Mouse (Mus musculus) kidney, embryonic 15.5 days (tissue): ENCODE measurements around the gene Vps50. TPM values are rescaled to one million over a fixed set of nuclear protein-coding genes. Genes with fewer than 3 reads are reported as not detected.
"Not testable (repeated sequence)": the region's sequence is repeated elsewhere in the genome, so short reads cannot be mapped to it uniquely, and the experiment has no call there.

Experiments
- ATAC-seq: fragments of 200-750 bp; cut with Nextera tagmentation; replicated peaks from 2 replicates; pipeline ENCODE4 v1.8.0; 2017; ENCODE audit warnings: moderate TSS enrichment; ENCODE audit not compliant: low FRiP score
- H3K27ac ChIP-seq: fragments of 300-500 bp; sonication (generic); 2 replicates; pipeline ENCODE4 v1.5.1; 2015; ENCODE audit warnings: mild to moderate bottlenecking, inconsistent platforms
- H3K27me3 ChIP-seq: fragments of 300-500 bp; sonication (generic); 2 replicates; pipeline ENCODE4 v1.6.1; 2015; ENCODE audit warnings: inconsistent platforms
- H3K36me3 ChIP-seq: fragments of 300-500 bp; sonication (generic); 2 replicates; pipeline ENCODE4 v1.6.1; 2015; ENCODE audit warnings: inconsistent platforms
- H3K4me1 ChIP-seq: fragments of 300-500 bp; sonication (generic); 2 replicates; pipeline ENCODE4 v1.6.1; 2015; ENCODE audit warnings: inconsistent platforms
- H3K4me2 ChIP-seq: fragments of 300-500 bp; sonication (generic); 2 replicates; pipeline ENCODE4 v1.6.1; 2015; ENCODE audit warnings: moderate library complexity, mild to moderate bottlenecking, inconsistent platforms
- H3K4me3 ChIP-seq: fragments of 300-500 bp; sonication (generic); replicated peaks from 2 replicates; pipeline ENCODE4 v1.5.1; 2015; ENCODE audit warnings: mild to moderate bottlenecking, inconsistent platforms
- H3K9ac ChIP-seq: fragments of 300-500 bp; sonication (generic); 2 replicates; pipeline ENCODE4 v1.6.1; 2015; ENCODE audit warnings: mild to moderate bottlenecking, inconsistent platforms
- H3K9me3 ChIP-seq: fragments of 300-500 bp; sonication (generic); replicated peaks from 2 replicates; pipeline ENCODE4 v1.6.1; 2016; ENCODE audit warnings: inconsistent platforms
- whole genome bisulfite sequencing: fragments of 180-500 bp; shearing (Covaris S2); methylation state at CpG from one replicate; pipeline ENCODE4 v1.1.7; 2015; ENCODE audit warnings: mixed read lengths; 5-methylcytosine and 5-hydroxymethylcytosine counted together
- polyA plus RNA-seq: library from polyadenylated mRNA; unstranded; fragments of >200 nt; fragmentation: Nextera tagmentation; extraction: Ambion mirVana; gene quantifications from 2 replicates; pipeline ENCODE4 v1.2.1, GENCODE M21; 2015

Gene Vps50
- polyA plus RNA-seq, 1 experiment from 2014 or later = 31.8 TPM

DNA sequence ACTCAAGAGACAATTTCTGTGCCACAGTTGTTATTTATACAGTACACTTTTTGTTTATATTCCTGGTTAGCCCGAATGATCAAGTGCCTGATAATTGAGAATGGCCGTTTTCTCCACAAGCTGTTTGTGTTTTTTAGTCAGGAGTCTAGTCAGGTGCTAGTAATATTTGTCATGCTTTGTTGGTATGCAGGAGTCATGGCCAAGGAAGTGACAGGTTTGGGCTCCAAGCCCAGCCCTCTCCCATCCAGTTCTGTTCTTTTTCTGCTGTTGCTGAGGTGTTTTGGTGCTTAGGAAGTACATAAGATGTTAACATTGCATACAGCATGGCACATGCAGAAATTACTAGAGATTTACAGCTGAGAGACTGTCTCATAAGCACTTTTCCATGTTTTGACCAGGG is 41.3 kb downstream of the Vps50 start:
- 78% methylated on average over 2 of the region's 2 CpGs for WGBS

GRCm38 (mm10) chr6:3543862-3544261 is 45.7 kb downstream of the Vps50 start:
- WGBS = 78% methylated on average over 4 of the region's 4 CpGs
- Histone ChIP-seq H3K9ac (no peak overlapping the region), H3K36me3 (peaks cover 14% of the 10 kb centered on the region), H3K4me2 (no peak overlapping the region), H3K4me3 (no peak overlapping the region), H3K4me1 (no peaks in the 10 kb centered on the region), H3K27ac (no peak overlapping the region), H3K9me3 (no peaks in the 10 kb centered on the region), H3K27me3 (no peaks in the 10 kb centered on the region)
- ATAC-seq = no peak

More for the DNA sequence above, 41.3 kb downstream of the Vps50 start:
- H3K4me3 ChIP-seq = no peak overlapping the region
- H3K27me3 ChIP-seq = no peaks in the 10 kb centered on the region
- H3K9me3 ChIP-seq = no peaks in the 10 kb centered on the region
- no peak for ATAC-seq
- H3K9ac ChIP-seq = no peak overlapping the region
- no peak overlapping the region for H3K4me2 ChIP-seq
- H3K27ac ChIP-seq = no peak overlapping the region
- no peaks in the 10 kb centered on the region for H3K4me1 ChIP-seq
- H3K36me3 ChIP-seq = peaks cover 8% of the 10 kb centered on the region; the same call in 1 of the 2 replicates

- 72% methylated on average over 1 of the region's 1 CpGs for WGBS
- Histone ChIP-seq H3K9ac (no peak overlapping the region), H3K9me3 (no peaks in the 10 kb centered on the region), H3K36me3 (peaks cover 14% of the 10 kb centered on the region), H3K27ac (no peak overlapping the region), H3K4me1 (no peaks in the 10 kb centered on the region), H3K4me2 (no peak overlapping the region), H3K27me3 (no peaks in the 10 kb centered on the region), H3K4me3 (no peak overlapping the region)
- no peak for ATAC-seq
These were observed 46.8 kb downstream of the Vps50 start for GRCm38 (mm10) chr6:3544970-3545369.

- Histone ChIP-seq H3K36me3 (peaks cover 16% of the 10 kb centered on the region), H3K4me2 (no peak overlapping the region), H3K9ac (no peak overlapping the region), H3K4me1 (no peaks in the 10 kb centered on the region), H3K4me3 (no peak overlapping the region), H3K27ac (no peak overlapping the region), H3K27me3 (no peaks in the 10 kb centered on the region), H3K9me3 (no peaks in the 10 kb centered on the region)
- 77% methylated on average over 3 of the region's 3 CpGs for WGBS
- no peak for ATAC-seq
These were observed 50.8 kb downstream of the Vps50 start for GRCm38 (mm10) chr6:3548959-3549358.

DNA sequence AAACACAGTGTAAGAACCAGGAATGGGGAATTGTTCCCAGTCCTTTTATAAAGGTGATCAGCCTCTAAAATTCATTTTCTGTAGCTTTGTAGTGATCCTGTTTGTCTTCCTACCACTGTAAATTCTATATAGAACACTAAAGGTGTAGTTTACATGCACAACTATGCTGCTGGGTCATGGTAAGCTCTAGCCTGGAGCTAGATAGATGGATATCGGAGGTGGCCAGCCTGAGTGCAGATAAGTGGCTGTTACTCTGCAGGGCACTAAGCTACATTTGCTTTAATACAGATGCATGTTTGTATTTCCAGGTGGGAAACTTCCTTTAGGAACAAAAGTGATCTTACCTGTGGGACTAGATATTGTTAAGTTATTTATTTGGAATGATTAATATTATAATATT is 51.8 kb downstream of the Vps50 start:
- Histone ChIP-seq H3K4me3 (no peak overlapping the region), H3K27ac (no peak overlapping the region), H3K4me1 (no peaks in the 10 kb centered on the region), H3K9me3 (no peaks in the 10 kb centered on the region), H3K4me2 (no peak overlapping the region), H3K27me3 (no peaks in the 10 kb centered on the region), H3K36me3 (peaks cover 16% of the 10 kb centered on the region), H3K9ac (no peak overlapping the region)
- 94% methylated on average over 1 of the region's 1 CpGs for WGBS
- no peak for ATAC-seq

DNA sequence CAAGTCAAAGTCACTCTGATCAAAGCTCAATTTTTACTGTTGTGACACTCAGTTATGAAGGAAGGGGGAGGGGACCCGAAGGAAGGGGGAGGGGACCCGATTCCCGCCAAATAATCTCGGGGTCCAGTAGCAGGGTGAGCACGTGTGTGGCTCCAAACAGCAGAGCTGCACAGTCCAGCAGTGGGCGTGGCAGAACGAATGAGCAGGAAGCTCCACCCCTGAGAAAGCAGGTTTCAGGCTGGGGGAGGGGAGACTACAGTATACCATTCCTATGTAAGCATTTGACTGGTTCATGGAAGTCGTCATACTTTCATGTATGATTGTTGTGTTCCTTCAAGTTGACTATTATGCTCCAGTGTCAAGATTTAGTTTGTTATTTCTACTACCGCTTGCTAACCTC is 54.5 kb downstream of the Vps50 start:
- not testable (repeated sequence) for H3K9ac ChIP-seq, H3K27me3 ChIP-seq, H3K4me3 ChIP-seq, H3K36me3 ChIP-seq, H3K27ac ChIP-seq, ATAC-seq, H3K4me2 ChIP-seq, H3K4me1 ChIP-seq, H3K9me3 ChIP-seq
- WGBS = 83% methylated on average over 9 of the region's 9 CpGs

DNA sequence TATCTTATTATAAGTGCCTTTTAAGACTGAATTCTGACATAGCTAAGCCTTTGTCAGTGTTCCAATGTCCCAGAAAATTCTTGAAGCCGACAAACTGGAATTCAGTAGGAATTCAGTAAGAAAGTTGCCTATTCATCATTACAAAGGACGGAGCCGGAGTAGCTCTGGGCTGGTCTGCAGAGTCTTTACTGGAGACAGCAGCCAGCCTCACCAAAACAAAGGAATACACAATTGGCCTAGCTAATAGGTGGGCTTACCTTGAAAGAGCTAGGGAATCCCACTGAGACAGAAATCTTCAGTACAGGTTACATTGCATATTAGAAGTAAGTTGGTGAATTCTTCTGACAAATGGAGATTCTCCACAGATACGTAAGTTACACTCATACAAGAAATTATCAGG is 59.0 kb downstream of the Vps50 start:
- no peak overlapping the region for H3K4me3 ChIP-seq
- 88% methylated on average over 4 of the region's 4 CpGs for WGBS
- 0 out of 2 replicates have a peak, but pooled peaks cover 5% of the 10 kb centered on the region for H3K36me3 ChIP-seq
- ATAC-seq = no peak
- H3K27me3 ChIP-seq = no peaks in the 10 kb centered on the region
- H3K4me2 ChIP-seq = no peak overlapping the region
- H3K4me1 ChIP-seq = no peaks in the 10 kb centered on the region
- no peak overlapping the region for H3K27ac ChIP-seq
- H3K9ac ChIP-seq = no peak overlapping the region
- H3K9me3 ChIP-seq = no peaks in the 10 kb centered on the region

GRCm38 (mm10) chr6:3560009-3560408 is 61.8 kb downstream of the Vps50 start:
- no peak overlapping the region for H3K4me3 ChIP-seq
- H3K9me3 ChIP-seq = no peaks in the 10 kb centered on the region
- H3K27ac ChIP-seq = no peak overlapping the region
- no peak for ATAC-seq
- no peaks in the 10 kb centered on the region for H3K36me3 ChIP-seq
- no peaks in the 10 kb centered on the region for H3K4me1 ChIP-seq
- WGBS = 64% methylated on average over 5 of the region's 5 CpGs
- H3K9ac ChIP-seq = no peak overlapping the region
- H3K27me3 ChIP-seq = no peaks in the 10 kb centered on the region
- no peak overlapping the region for H3K4me2 ChIP-seq

DNA sequence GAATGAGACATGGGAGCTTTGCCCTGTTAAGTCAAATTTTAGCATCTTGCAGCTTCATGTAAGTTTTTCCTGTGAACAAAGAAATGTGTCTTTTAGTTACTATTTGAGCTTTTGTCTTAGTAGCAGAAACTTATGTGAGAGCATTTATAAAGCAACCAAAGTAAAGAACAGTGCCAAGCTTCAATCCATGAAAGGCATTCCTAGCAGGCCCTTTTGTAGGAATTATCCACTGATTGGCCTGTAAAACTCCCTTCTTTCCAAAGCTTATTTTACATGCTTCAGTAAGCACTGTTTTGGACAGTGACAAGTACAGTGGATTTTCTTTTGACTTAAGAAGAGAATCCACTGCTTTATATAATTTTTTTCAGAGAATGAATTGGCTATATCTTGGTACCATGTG is 64.1 kb downstream of the Vps50 start:
- ATAC-seq = no peak
- no peak overlapping the region for H3K4me3 ChIP-seq

GRCm38 (mm10) chr6:3564118-3564517 is 65.9 kb downstream of the Vps50 start:
- not testable (repeated sequence) for ATAC-seq, H3K4me1 ChIP-seq, H3K36me3 ChIP-seq

More for the DNA sequence above, 64.1 kb downstream of the Vps50 start:
- Histone ChIP-seq H3K4me1 (no peaks in the 10 kb centered on the region), H3K9ac (no peak overlapping the region), H3K27me3 (no peaks in the 10 kb centered on the region), H3K4me2 (no peak overlapping the region), H3K27ac (no peak overlapping the region), H3K36me3 (no peaks in the 10 kb centered on the region; the same call in 1 of the 2 replicates), H3K9me3 (no peaks in the 10 kb centered on the region)

DNA sequence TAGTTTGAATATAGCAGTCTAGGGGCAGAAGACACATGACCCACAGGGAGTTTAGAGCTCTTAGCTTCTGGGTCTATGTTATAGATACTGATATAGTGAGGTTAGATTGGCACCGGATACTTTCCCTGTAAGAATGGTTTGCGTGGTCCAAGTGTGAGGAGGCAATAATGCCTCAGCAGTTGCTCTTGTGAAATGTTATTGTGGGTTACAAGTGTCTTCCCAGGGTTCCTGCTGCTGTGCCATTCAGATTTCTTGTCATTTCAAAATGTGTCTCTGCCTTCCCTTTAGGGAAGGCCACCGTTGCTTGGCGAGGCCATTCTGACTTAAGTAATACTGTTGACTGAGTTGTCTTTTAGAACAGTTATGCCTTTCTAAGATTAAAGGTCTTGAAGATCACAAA is 66.8 kb downstream of the Vps50 start:
- ATAC-seq = no peak
- no peak overlapping the region for H3K27ac ChIP-seq
- H3K4me2 ChIP-seq = no peak overlapping the region
- H3K9ac ChIP-seq = no peak overlapping the region
- no peak overlapping the region for H3K4me3 ChIP-seq
- H3K36me3 ChIP-seq = no peaks in the 10 kb centered on the region; the same call in 1 of the 2 replicates
- no peaks in the 10 kb centered on the region for H3K9me3 ChIP-seq
- no peaks in the 10 kb centered on the region for H3K4me1 ChIP-seq
- no peaks in the 10 kb centered on the region for H3K27me3 ChIP-seq
- 92% methylated on average over 4 of the region's 4 CpGs for WGBS

More at GRCm38 (mm10) chr6:3564118-3564517, 65.9 kb downstream of the Vps50 start:
- not testable (repeated sequence) for H3K4me2 ChIP-seq, H3K27ac ChIP-seq, H3K27me3 ChIP-seq, H3K9ac ChIP-seq, H3K4me3 ChIP-seq, H3K9me3 ChIP-seq

DNA sequence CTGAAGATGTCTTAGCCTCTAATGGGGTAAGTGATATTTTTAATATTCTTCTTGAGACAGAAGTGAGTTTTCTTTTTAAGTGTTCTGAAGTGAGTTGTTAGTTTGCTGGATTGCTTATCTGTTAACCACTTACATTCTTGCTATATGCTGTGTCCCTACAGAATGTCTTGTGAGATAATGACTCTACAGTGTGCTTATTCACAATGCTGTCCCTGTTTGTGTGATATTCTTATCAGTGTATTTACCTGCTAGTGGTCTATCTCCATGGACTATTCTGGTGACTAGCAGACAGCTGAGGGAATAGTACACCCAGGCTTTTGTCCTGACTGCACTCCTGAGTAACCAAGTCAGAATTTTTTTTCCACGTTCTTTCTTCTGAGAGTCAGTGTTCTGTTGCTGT is 67.5 kb downstream of the Vps50 start:
- H3K4me2 ChIP-seq = no peak overlapping the region
- no peaks in the 10 kb centered on the region for H3K9me3 ChIP-seq
- no peak overlapping the region for H3K27ac ChIP-seq
- ATAC-seq = no peak
- no peak overlapping the region for H3K4me3 ChIP-seq
- H3K4me1 ChIP-seq = no peaks in the 10 kb centered on the region
- no peaks in the 10 kb centered on the region for H3K27me3 ChIP-seq
- H3K36me3 ChIP-seq = no peaks in the 10 kb centered on the region; the same call in 1 of the 2 replicates
- H3K9ac ChIP-seq = no peak overlapping the region
- WGBS = 91% methylated on average over 1 of the region's 1 CpGs

- no peak overlapping the region for H3K27ac ChIP-seq
- no peaks in the 10 kb centered on the region for H3K4me1 ChIP-seq
- ATAC-seq = no peak
- peaks cover 8% of the 10 kb centered on the region for H3K36me3 ChIP-seq
- H3K27me3 ChIP-seq = no peaks in the 10 kb centered on the region
- no peak overlapping the region for H3K4me2 ChIP-seq
- no peak overlapping the region for H3K9ac ChIP-seq
- no peaks in the 10 kb centered on the region for H3K9me3 ChIP-seq
- WGBS = 95% methylated on average over 7 of the region's 7 CpGs
- H3K4me3 ChIP-seq = no peak overlapping the region
These were observed 69.0 kb downstream of the Vps50 start for GRCm38 (mm10) chr6:3567071-3567610.
